Mouse (Mus musculus) heart, adult 10 weeks (tissue): Measurements from ENCODE around the gene Olfr1459. TPM values are rescaled to one million over a fixed set of nuclear protein-coding genes. Genes with fewer than 3 reads are reported as not detected.

ENCODE experiments used
- polyA plus RNA-seq: library from polyadenylated mRNA; stranded (reverse); fragments of 350-450 nt; fragmentation: Illumina TruSeq; extraction: RNeasy Lipid Tissue Mini Kit (QIAGEN cat#74804); gene quantifications from one replicate; pipeline ENCODE4 v1.2.3, GENCODE M21; 2014; ENCODE audit warnings: low read depth, low replicate concordance

Olfr1459 gene
- not detected for polyA plus RNA-seq

DNA sequence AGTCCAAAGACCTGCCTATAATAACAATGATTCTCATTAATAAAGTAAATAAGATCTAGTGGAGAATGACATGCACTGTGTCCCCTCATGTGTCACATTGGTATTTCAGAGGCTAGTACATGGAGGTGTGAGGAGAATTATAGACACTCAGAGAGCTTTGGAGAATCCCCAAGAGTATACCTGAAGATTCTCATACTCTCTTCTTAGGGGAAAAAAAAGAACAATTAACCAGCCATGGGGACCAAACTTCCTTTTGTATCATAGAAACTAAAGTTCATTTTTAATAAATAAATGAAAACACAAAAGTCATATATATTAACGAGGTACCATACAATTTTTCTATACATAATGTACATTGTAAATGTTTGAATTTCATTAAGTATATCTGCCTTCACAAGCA, at the start of gene Olfr1459:
TSS of gene Olfr1459 (minus strand) at position 101 of the 400 bp plus-strand sequence.

DNA sequence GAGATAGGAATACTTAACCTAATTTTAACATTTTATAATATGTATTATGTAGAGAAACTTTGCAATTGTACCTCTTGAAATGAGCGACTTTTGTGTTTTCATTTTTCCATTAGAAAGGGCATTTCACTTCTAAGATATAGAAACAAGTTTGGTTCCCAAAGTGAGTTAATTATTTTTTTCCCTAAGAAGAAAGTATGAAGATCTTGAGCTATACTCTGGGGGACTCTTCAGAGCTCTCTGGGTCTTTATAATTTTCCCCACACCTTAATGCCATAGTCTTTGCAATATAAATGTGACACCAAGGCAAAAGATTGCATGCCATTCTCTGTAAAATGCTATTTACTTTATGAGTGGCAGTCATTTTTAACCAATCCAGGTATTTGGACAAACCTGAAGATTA, 36.1 kb upstream of the Olfr1459 start, which contains the start of gene Olfr1462:
TSS of gene Olfr1462 (plus strand) at position 301 of the 400 bp plus-strand sequence.

DNA sequence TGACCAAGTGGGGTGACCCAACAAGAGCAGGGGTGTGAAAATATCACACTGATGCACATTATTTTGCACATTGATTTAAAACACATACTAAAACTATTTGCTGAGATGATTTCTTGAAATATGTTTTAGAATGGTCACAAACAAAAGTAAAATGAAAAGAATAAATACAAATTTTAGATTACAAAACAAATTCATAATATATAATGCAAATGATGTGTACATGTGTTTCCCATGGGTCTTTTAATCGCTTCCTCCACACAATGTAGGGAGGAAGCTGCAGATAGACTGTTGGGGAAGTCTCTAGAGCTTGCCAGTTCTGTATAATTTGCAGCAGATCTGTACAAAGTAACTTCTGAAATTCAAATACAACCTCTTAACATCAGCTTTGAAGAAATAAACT, 13.4 kb upstream of the Olfr1459 start, which contains the start of gene Olfr1461:
TSS of gene Olfr1461 (plus strand) at position 301 of the 400 bp plus-strand sequence.

DNA sequence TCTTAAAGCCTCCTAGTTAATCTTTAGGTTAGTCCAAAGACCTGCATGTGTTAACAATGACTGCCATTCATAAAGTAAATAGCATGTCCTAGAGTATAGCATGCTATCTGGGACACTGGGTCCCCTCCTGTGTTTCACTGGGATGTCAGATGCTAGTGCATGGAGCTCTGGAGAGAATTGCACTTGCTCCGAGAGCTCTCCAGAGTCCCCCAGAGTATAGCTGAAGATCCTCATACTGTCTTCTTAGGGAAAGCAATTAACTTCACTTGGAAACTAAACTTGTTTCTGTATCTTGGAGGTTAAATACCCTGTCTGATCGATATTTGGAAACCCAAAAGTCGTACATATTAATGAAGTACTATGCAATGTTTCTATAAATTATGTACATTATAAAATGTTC, 42.7 kb downstream of the Olfr1459 start, which contains the start of gene Olfr1458:
TSS of gene Olfr1458 (minus strand) at position 101 of the 400 bp plus-strand sequence.

DNA sequence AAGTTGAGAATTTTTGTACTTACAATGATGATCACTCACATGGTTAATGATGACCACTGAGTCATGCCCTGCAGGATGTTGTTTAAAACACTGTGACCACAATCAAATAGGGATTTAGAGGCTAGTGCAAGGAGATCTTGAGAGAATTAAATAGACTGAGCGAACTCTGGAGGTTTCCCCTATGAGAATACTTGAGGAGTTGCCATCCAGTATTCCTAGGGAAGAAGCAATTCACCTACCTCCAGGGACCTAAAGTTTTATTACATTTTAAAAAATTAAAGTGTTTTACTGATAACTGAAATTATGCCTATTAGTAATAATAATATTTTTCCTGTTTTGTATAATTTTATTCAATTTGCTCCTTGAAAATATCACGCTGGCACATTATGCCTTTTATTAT, 51.6 kb downstream of the Olfr1459 start, which contains the start of gene Olfr1457:
TSS of gene Olfr1457 (minus strand) at position 101 of the 400 bp plus-strand sequence.

Other genes starting within 250 kb of the Olfr1459 start
- gene Olfr1447, start 245.8 kb downstream of the Olfr1459 start, polyA plus RNA-seq, result not detected
- gene Olfr1448, start 225.1 kb downstream of the Olfr1459 start, polyA plus RNA-seq, result not detected
- gene Olfr1449, start 218.7 kb downstream of the Olfr1459 start, polyA plus RNA-seq, result not detected
- not detected for gene Olfr1450, start 199.3 kb downstream of the Olfr1459 start, polyA plus RNA-seq
- not detected for gene Olfr1451, start 154.5 kb downstream of the Olfr1459 start, polyA plus RNA-seq
- gene Olfr1453, start 121.2 kb downstream of the Olfr1459 start, polyA plus RNA-seq, result not detected
- not detected for gene Olfr1454, start 88.9 kb downstream of the Olfr1459 start, polyA plus RNA-seq
- gene Olfr1457, start 51.7 kb downstream of the Olfr1459 start, polyA plus RNA-seq, result not detected
- not detected for gene Olfr1458, start 42.8 kb downstream of the Olfr1459 start, polyA plus RNA-seq
- not detected for gene Olfr1461, start 13.5 kb upstream of the Olfr1459 start, polyA plus RNA-seq
- not detected for gene Olfr1462, start 36.2 kb upstream of the Olfr1459 start, polyA plus RNA-seq
- gene Olfr1463, start 81.8 kb upstream of the Olfr1459 start, polyA plus RNA-seq, result not detected
- not detected for gene Olfr1465, start 166.0 kb upstream of the Olfr1459 start, polyA plus RNA-seq
- gene Olfr1466, start 189.3 kb upstream of the Olfr1459 start, polyA plus RNA-seq, result not detected
- not detected for gene Olfr1467, start 212.7 kb upstream of the Olfr1459 start, polyA plus RNA-seq